In genomic region chr5:51565672-51566071, GRCm38 (mm10) we compare ENCODE assay signal across 27 mouse cellular contexts. TPM values are rescaled to one million over a fixed set of nuclear protein-coding genes. Genes with fewer than 3 reads are reported as not detected.
DNase-seq lines count a peak whose midpoint lies in the region; ATAC-seq and TF ChIP-seq lines count a peak whose summit lies in the region.
"Had no signal": no experiment of that assay in that cellular context is flagged by ENCODE, and none has a peak within 500 bp of the region (broad histone marks: within the 10 kb centered on the region; RNA-seq: fewer than 3 reads in every experiment).

No protein-coding gene starts in this region.

- H3K4me3 ChIP-seq in forebrain, postnatal 0 days (ENCODE audit: low read depth, low read length): no peak overlapping the region
- no peak overlapping the region for H3K4me3 ChIP-seq in forebrain, embryonic 14.5 days (ENCODE audit: low read depth, low read length)
- H3K4me3 ChIP-seq in intestine, postnatal 0 days (ENCODE audit: low read depth, low read length): no peak overlapping the region
- no peak overlapping the region for H3K4me3 ChIP-seq in intestine, embryonic 15.5 days (replicated peaks)
- no peak overlapping the region for H3K4me3 ChIP-seq in lung, embryonic 14.5 days (ENCODE audit: low read depth, low read length)
- H3K4me3 ChIP-seq in stomach, postnatal 0 days (ENCODE audit: low read depth, low read length): no peak overlapping the region
- H3K4me3 ChIP-seq: embryonic facial prominence, embryonic 13.5 days; erythroblast, embryonic 14.5 days; forebrain, embryonic 13.5 days; heart, embryonic 13.5 days; limb, embryonic 12.5 days; liver, embryonic 13.5 days; midbrain, embryonic 13.5 days; neural tube, embryonic 12.5 days had no signal

- no peaks in the 10 kb centered on the region for H3K36me3 ChIP-seq in forebrain, postnatal 0 days (ENCODE audit: insufficient read depth)
- H3K36me3 ChIP-seq in forebrain, embryonic 14.5 days (ENCODE audit: control insufficient read depth, insufficient read depth, low read length): no peaks in the 10 kb centered on the region
- no peaks in the 10 kb centered on the region for H3K36me3 ChIP-seq in intestine, postnatal 0 days (ENCODE audit: control insufficient read depth, insufficient read depth)
- no peaks in the 10 kb centered on the region for H3K36me3 ChIP-seq in intestine, embryonic 15.5 days
- no peaks in the 10 kb centered on the region for H3K36me3 ChIP-seq in lung, embryonic 14.5 days (ENCODE audit: insufficient read depth)
- H3K36me3 ChIP-seq in stomach, postnatal 0 days (ENCODE audit: control insufficient read depth, insufficient read depth, low read length): no peaks in the 10 kb centered on the region
- H3K36me3 ChIP-seq: embryonic facial prominence, embryonic 13.5 days; heart, embryonic 13.5 days; limb, embryonic 12.5 days; liver, embryonic 13.5 days; midbrain, embryonic 13.5 days; neural tube, embryonic 12.5 days had no signal

- TF ChIP-seq EP300 in stomach, postnatal 0 days (optimal IDR thresholded peaks at IDR 0.05): no peak

- H3K27ac ChIP-seq in forebrain, postnatal 0 days (ENCODE audit: low read depth, low read length): no peak overlapping the region
- H3K27ac ChIP-seq in forebrain, embryonic 14.5 days (ENCODE audit: low read depth, low read length): no peak overlapping the region
- H3K27ac ChIP-seq in intestine, postnatal 0 days (ENCODE audit: low read depth, low read length): no peak overlapping the region
- no peak overlapping the region for H3K27ac ChIP-seq in intestine, embryonic 15.5 days
- no peak overlapping the region for H3K27ac ChIP-seq in lung, embryonic 14.5 days (ENCODE audit: low read depth)
- H3K27ac ChIP-seq in stomach, postnatal 0 days (replicated peaks): no peak overlapping the region
- H3K27ac ChIP-seq: embryonic facial prominence, embryonic 13.5 days; forebrain, embryonic 13.5 days; heart, embryonic 13.5 days; limb, embryonic 12.5 days; liver, embryonic 13.5 days; midbrain, embryonic 13.5 days; neural tube, embryonic 12.5 days had no signal

- DNase-seq in forebrain, postnatal 0 days: no peak
- no peak for DNase-seq in forebrain, embryonic 14.5 days (ENCODE audit: low spot score)
- no peak for DNase-seq in lung, embryonic 14.5 days
- no peak for DNase-seq in lung, postnatal 10 days
- DNase-seq in stomach, postnatal 0 days (ENCODE audit: low spot score): no peak
- DNase-seq: adrenal gland, postnatal 10 days; cerebellum, adult 2 months; cerebellum, postnatal 25 days; embryo, embryonic 11 days; gastrocnemius, postnatal 10 days; heart, adult 18-20 months; kidney, adult 11 months; liver, embryonic 13.5 days; lung, postnatal 14 days; retina, postnatal 1 day; right cerebral cortex, postnatal 25 days; thymus, postnatal 25 days had no signal

- H3K27me3 ChIP-seq in forebrain, postnatal 0 days (ENCODE audit: insufficient read depth, low read length): no peaks in the 10 kb centered on the region
- H3K27me3 ChIP-seq in forebrain, embryonic 14.5 days (replicated peaks; ENCODE audit: control insufficient read depth, insufficient read depth, low read length): no peaks in the 10 kb centered on the region
- H3K27me3 ChIP-seq in intestine, postnatal 0 days (replicated peaks; ENCODE audit: control insufficient read depth, insufficient read depth, low read length): no peaks in the 10 kb centered on the region
- H3K27me3 ChIP-seq in intestine, embryonic 15.5 days (replicated peaks): no peaks in the 10 kb centered on the region
- H3K27me3 ChIP-seq in lung, embryonic 14.5 days (ENCODE audit: insufficient read depth, low read length): no peaks in the 10 kb centered on the region
- no peaks in the 10 kb centered on the region for H3K27me3 ChIP-seq in stomach, postnatal 0 days (ENCODE audit: control insufficient read depth, insufficient read depth, low read length)
- H3K27me3 ChIP-seq: embryonic facial prominence, embryonic 13.5 days; forebrain, embryonic 13.5 days; heart, embryonic 13.5 days; limb, embryonic 12.5 days; liver, embryonic 13.5 days; midbrain, embryonic 13.5 days; neural tube, embryonic 12.5 days had no signal

- TF ChIP-seq CTCF in forebrain, postnatal 0 days (IDR thresholded peaks at IDR 0.05; ENCODE audit: low read depth): 0 out of 2 replicates have a peak, but pooled peaks have one; percentile 20
- peak; percentile 25; the same call in 1 of the 2 replicates for TF ChIP-seq CTCF in intestine, postnatal 0 days (IDR thresholded peaks at IDR 0.05; ENCODE audit: low read depth)
- TF ChIP-seq CTCF in lung, embryonic 14.5 days (IDR thresholded peaks at IDR 0.05; ENCODE audit: low read depth): peak; percentile 25; the same call in 1 of the 2 replicates
- TF ChIP-seq CTCF in stomach, postnatal 0 days (IDR thresholded peaks at IDR 0.05; ENCODE audit: low read depth): peak; percentile 32; the same call in 1 of the 2 replicates

- H3K4me2 ChIP-seq in forebrain, postnatal 0 days (ENCODE audit: low read depth): no peak overlapping the region
- no peak overlapping the region for H3K4me2 ChIP-seq in forebrain, embryonic 14.5 days (ENCODE audit: low read length)
- H3K4me2 ChIP-seq in intestine, postnatal 0 days (replicated peaks; ENCODE audit: low read depth): no peak overlapping the region
- H3K4me2 ChIP-seq in intestine, embryonic 15.5 days (replicated peaks): no peak overlapping the region
- H3K4me2 ChIP-seq in lung, embryonic 14.5 days: no peak overlapping the region
- no peak overlapping the region for H3K4me2 ChIP-seq in stomach, postnatal 0 days (replicated peaks; ENCODE audit: low read depth)
- H3K4me2 ChIP-seq: embryonic facial prominence, embryonic 13.5 days; forebrain, embryonic 13.5 days; heart, embryonic 13.5 days; limb, embryonic 12.5 days; liver, embryonic 13.5 days; midbrain, embryonic 13.5 days; neural tube, embryonic 12.5 days had no signal

- 68% methylated on average over 2 of the region's 2 CpGs for WGBS in forebrain, postnatal 0 days
- 67% methylated on average over 2 of the region's 2 CpGs for WGBS in forebrain, embryonic 14.5 days
- WGBS in intestine, postnatal 0 days: 62% methylated on average over 2 of the region's 2 CpGs
- 61% methylated on average over 2 of the region's 2 CpGs for WGBS in intestine, embryonic 15.5 days
- 52% methylated on average over 2 of the region's 2 CpGs for WGBS in lung, embryonic 14.5 days
- WGBS in stomach, postnatal 0 days: 62% methylated on average over 2 of the region's 2 CpGs

- H3K9me3 ChIP-seq in forebrain, postnatal 0 days (ENCODE audit: low read length): no peaks in the 10 kb centered on the region
- no peaks in the 10 kb centered on the region for H3K9me3 ChIP-seq in forebrain, embryonic 14.5 days (replicated peaks; ENCODE audit: control insufficient read depth, low read length)
- no peaks in the 10 kb centered on the region for H3K9me3 ChIP-seq in intestine, postnatal 0 days (ENCODE audit: control insufficient read depth)
- H3K9me3 ChIP-seq in intestine, embryonic 15.5 days: no peaks in the 10 kb centered on the region
- H3K9me3 ChIP-seq in lung, embryonic 14.5 days (ENCODE audit: low read depth, low read length): no peaks in the 10 kb centered on the region
- H3K9me3 ChIP-seq in stomach, postnatal 0 days (ENCODE audit: control insufficient read depth, low read length): no peaks in the 10 kb centered on the region
- H3K9me3 ChIP-seq: embryonic facial prominence, embryonic 13.5 days; forebrain, embryonic 13.5 days; heart, embryonic 13.5 days; limb, embryonic 12.5 days; liver, embryonic 13.5 days; midbrain, embryonic 13.5 days; neural tube, embryonic 12.5 days had no signal

- H3K4me1 ChIP-seq in forebrain, postnatal 0 days (ENCODE audit: insufficient read depth): no peaks in the 10 kb centered on the region
- peaks cover 8% of the 10 kb centered on the region for H3K4me1 ChIP-seq in forebrain, embryonic 14.5 days (ENCODE audit: control insufficient read depth, insufficient read depth, low read length)
- no peaks in the 10 kb centered on the region for H3K4me1 ChIP-seq in intestine, postnatal 0 days (replicated peaks; ENCODE audit: control insufficient read depth, insufficient read depth, low read length)
- H3K4me1 ChIP-seq in intestine, embryonic 15.5 days (replicated peaks): no peaks in the 10 kb centered on the region
- no peaks in the 10 kb centered on the region for H3K4me1 ChIP-seq in lung, embryonic 14.5 days (ENCODE audit: insufficient read depth)
- no peaks in the 10 kb centered on the region for H3K4me1 ChIP-seq in stomach, postnatal 0 days (replicated peaks; ENCODE audit: control insufficient read depth, insufficient read depth)
- H3K4me1 ChIP-seq: liver, embryonic 13.5 days had no signal

- no peak overlapping the region for H3K9ac ChIP-seq in forebrain, postnatal 0 days
- H3K9ac ChIP-seq in forebrain, embryonic 14.5 days (ENCODE audit: low read length): no peak overlapping the region
- H3K9ac ChIP-seq in intestine, postnatal 0 days (ENCODE audit: low read depth, low read length): no peak overlapping the region
- no peak overlapping the region for H3K9ac ChIP-seq in intestine, embryonic 15.5 days
- no peak overlapping the region for H3K9ac ChIP-seq in lung, embryonic 14.5 days
- no peak overlapping the region for H3K9ac ChIP-seq in stomach, postnatal 0 days (ENCODE audit: low read length)
- H3K9ac ChIP-seq: embryonic facial prominence, embryonic 13.5 days; forebrain, embryonic 13.5 days; heart, embryonic 13.5 days; limb, embryonic 12.5 days; liver, embryonic 13.5 days; midbrain, embryonic 13.5 days; neural tube, embryonic 12.5 days had no signal

- no peak for ATAC-seq in forebrain, postnatal 0 days
- ATAC-seq in forebrain, embryonic 14.5 days: no peak
- no peak for ATAC-seq in intestine, postnatal 0 days
- no peak for ATAC-seq in intestine, embryonic 15.5 days
- no peak for ATAC-seq in lung, embryonic 14.5 days (ENCODE audit: insufficient read depth)
- no peak for ATAC-seq in stomach, postnatal 0 days (ENCODE audit: low FRiP score, low TSS enrichment)
- ATAC-seq: forebrain, embryonic 13.5 days; hindbrain, embryonic 16.5 days; midbrain, embryonic 13.5 days had no signal

RNA-seq across cellular contexts. Expression of gene Ppargc1a, which starts 1.9 kb away (rescaled TPM):
- total RNA-seq in forebrain, postnatal 0 days (2014; rRNA removed): 7.0 and 10.4 TPM in 2 replicates
- 7.9 and 13.7 TPM in 2 replicates for polyA plus RNA-seq in forebrain, postnatal 0 days (2015; fragmentation: Nextera tagmentation; extraction: Ambion mirVana)
- 5.4 and 7.2 TPM in 2 replicates for polyA plus RNA-seq in forebrain, embryonic 14.5 days (2014; fragmentation: Nextera tagmentation; extraction: Ambion mirVana)
- polyA plus RNA-seq in intestine, postnatal 0 days (2015; fragmentation: Nextera tagmentation; extraction: Ambion mirVana): 8.1 and 8.3 TPM in 2 replicates
- 6.9 and 7.1 TPM in 2 replicates for polyA plus RNA-seq in intestine, embryonic 15.5 days (2015; fragmentation: Nextera tagmentation; extraction: Ambion mirVana)
- 3.2 and 5.2 TPM in 2 replicates for polyA plus RNA-seq in lung, embryonic 14.5 days (2014; fragmentation: Nextera tagmentation; extraction: Ambion mirVana)
- 4.1 and 5.1 TPM in 2 replicates for polyA plus RNA-seq in stomach, postnatal 0 days (2015; fragmentation: Nextera tagmentation; extraction: Ambion mirVana)
- polyA plus RNA-seq: erythroblast, embryonic 14.5 days had no signal
